In genomic region chr17:34591994-34592375, GRCm38 (mm10) we compare ENCODE assay signal across 8 mouse cellular contexts. TPM values are rescaled to one million over a fixed set of nuclear protein-coding genes. Genes with fewer than 3 reads are reported as not detected.
A peak's percentile ranks its signal among the peaks of the same experiment; 100 is the strongest.
DNase-seq lines count a peak whose midpoint lies in the region; ATAC-seq and TF ChIP-seq lines count a peak whose summit lies in the region.

No protein-coding gene starts in this region.

- ATAC-seq in forebrain, embryonic 11.5 days (replicated peaks; ENCODE audit: low FRiP score) = peak; percentile 63
- peak; percentile 25 for ATAC-seq in lung, embryonic 14.5 days (ENCODE audit: insufficient read depth)
- ATAC-seq in neural tube, embryonic 15.5 days (ENCODE audit: low FRiP score) = peak; percentile 56

- H3K4me2 ChIP-seq in forebrain, embryonic 11.5 days (ENCODE audit: low read depth, low read length, severe bottlenecking) = peak overlapping the region; percentile 95
- H3K4me2 ChIP-seq in lung, embryonic 14.5 days = peak overlapping the region; percentile 97
- peak overlapping the region; percentile 88 for H3K4me2 ChIP-seq in neural tube, embryonic 15.5 days

- H3K9ac ChIP-seq in forebrain, embryonic 11.5 days (ENCODE audit: low read length) = peak overlapping the region; percentile 99
- H3K9ac ChIP-seq in lung, embryonic 14.5 days = peak overlapping the region; percentile 95
- peak overlapping the region; percentile 97 for H3K9ac ChIP-seq in neural tube, embryonic 15.5 days (replicated peaks)

- no peak for TF ChIP-seq CTCF in lung, embryonic 14.5 days (IDR thresholded peaks at IDR 0.05; ENCODE audit: low read depth)

- DNase-seq in ES-CJ7 (ENCODE audit: low read depth, low spot score) = peak; percentile 78
- DNase-seq in c-Kit-positive CD71-positive TER-119-positive erythroid progenitor cells, embryonic 14.5 days (ENCODE audit: low spot score) = peak; percentile 79
- DNase-seq in forebrain, embryonic 11.5 days (ENCODE audit: low spot score) = peak; percentile 98
- peak; percentile 90 to 91 for DNase-seq in heart, postnatal 10 days
- peak; percentile 93 to 98 for DNase-seq in kidney, postnatal 36 days
- peak; percentile 88 for DNase-seq in lung, embryonic 14.5 days
- peak; percentile 79 to 80 for DNase-seq in thymus, adult 18-20 months

- peaks cover 4% of the 10 kb centered on the region for H3K36me3 ChIP-seq in forebrain, embryonic 11.5 days (ENCODE audit: control insufficient read depth, insufficient read depth, low read length)
- H3K36me3 ChIP-seq in lung, embryonic 14.5 days (ENCODE audit: insufficient read depth) = peaks cover 30% of the 10 kb centered on the region
- H3K36me3 ChIP-seq in neural tube, embryonic 15.5 days = peaks cover 21% of the 10 kb centered on the region

- intact Hi-C loops in heart, postnatal 10 days (cut with DNase I) = no loop called here

- H3K27me3 ChIP-seq in forebrain, embryonic 11.5 days (ENCODE audit: control insufficient read depth, insufficient read depth, low read length) = no peaks in the 10 kb centered on the region
- H3K27me3 ChIP-seq in lung, embryonic 14.5 days (ENCODE audit: insufficient read depth, low read length) = no peaks in the 10 kb centered on the region
- no peaks in the 10 kb centered on the region for H3K27me3 ChIP-seq in neural tube, embryonic 15.5 days (replicated peaks)

- H3K4me3 ChIP-seq in forebrain, embryonic 11.5 days (ENCODE audit: low read depth, low read length) = peak overlapping the region; percentile 85
- H3K4me3 ChIP-seq in lung, embryonic 14.5 days (ENCODE audit: low read depth, low read length) = peak overlapping the region; percentile 87
- H3K4me3 ChIP-seq in neural tube, embryonic 15.5 days (replicated peaks) = peak overlapping the region; percentile 78

- peak overlapping the region; percentile 100 for H3K27ac ChIP-seq in forebrain, embryonic 11.5 days (ENCODE audit: low read depth, low read length)
- peak overlapping the region; percentile 98 for H3K27ac ChIP-seq in lung, embryonic 14.5 days (ENCODE audit: low read depth)
- peak overlapping the region; percentile 98 for H3K27ac ChIP-seq in neural tube, embryonic 15.5 days (replicated peaks)

- under 1% methylated on average over 24 of the region's 35 CpGs for WGBS in forebrain, embryonic 11.5 days
- under 1% methylated on average over 29 of the region's 35 CpGs for WGBS in lung, embryonic 14.5 days
- WGBS in neural tube, embryonic 15.5 days = 1% methylated on average over 32 of the region's 35 CpGs

- H3K4me1 ChIP-seq in forebrain, embryonic 11.5 days (replicated peaks; ENCODE audit: control insufficient read depth, insufficient read depth, low read length) = peaks cover 32% of the 10 kb centered on the region
- peaks cover 45% of the 10 kb centered on the region for H3K4me1 ChIP-seq in lung, embryonic 14.5 days (ENCODE audit: insufficient read depth)
- H3K4me1 ChIP-seq in neural tube, embryonic 15.5 days = peaks cover 65% of the 10 kb centered on the region

- no peaks in the 10 kb centered on the region for H3K9me3 ChIP-seq in forebrain, embryonic 11.5 days (ENCODE audit: control insufficient read depth, low read length)
- no peaks in the 10 kb centered on the region for H3K9me3 ChIP-seq in lung, embryonic 14.5 days (ENCODE audit: low read depth, low read length)
- H3K9me3 ChIP-seq in neural tube, embryonic 15.5 days (replicated peaks) = no peaks in the 10 kb centered on the region

RNA-seq across cellular contexts. Expression of gene Pbx2, which starts 0.9 kb away (rescaled TPM):
- 17.8 and 17.9 TPM in 2 replicates for polyA plus RNA-seq in forebrain, embryonic 11.5 days (2014; fragmentation: Nextera tagmentation; extraction: Ambion mirVana)
- 10 to 100 TPM; 26.1 to 30.4 TPM for total RNA-seq in heart, postnatal 10 days (2021)
- polyA plus RNA-seq in lung, embryonic 14.5 days (2014; fragmentation: Nextera tagmentation; extraction: Ambion mirVana) = 10.1 and 10.4 TPM in 2 replicates
- polyA plus RNA-seq in neural tube, embryonic 15.5 days (2015; fragmentation: Nextera tagmentation; extraction: Ambion mirVana) = 8.2 and 10.3 TPM in 2 replicates

RNA-seq across cellular contexts. Expression of gene Gpsm3, which starts 2.4 kb away (rescaled TPM):
- polyA plus RNA-seq in forebrain, embryonic 11.5 days (2014; fragmentation: Nextera tagmentation; extraction: Ambion mirVana) = 2.6 and 4.3 TPM in 2 replicates
- total RNA-seq in heart, postnatal 10 days (2021) = 1 to 10 TPM; 5.1 to 5.6 TPM
- polyA plus RNA-seq in lung, embryonic 14.5 days (2014; fragmentation: Nextera tagmentation; extraction: Ambion mirVana) = 13.6 and 14.5 TPM in 2 replicates
- polyA plus RNA-seq in neural tube, embryonic 15.5 days (2015; fragmentation: Nextera tagmentation; extraction: Ambion mirVana) = 3.8 and 14.5 TPM in 2 replicates

RNA-seq across cellular contexts. Expression of gene Ager, which starts 5.7 kb away (rescaled TPM):
- polyA plus RNA-seq in forebrain, embryonic 11.5 days (2014; fragmentation: Nextera tagmentation; extraction: Ambion mirVana) = 2.4 and 4.0 TPM in 2 replicates
- 1 to 10 TPM; 1.1 to 1.6 TPM for total RNA-seq in heart, postnatal 10 days (2021)
- 64.7 and 74.6 TPM in 2 replicates for polyA plus RNA-seq in lung, embryonic 14.5 days (2014; fragmentation: Nextera tagmentation; extraction: Ambion mirVana)
- polyA plus RNA-seq in neural tube, embryonic 15.5 days (2015; fragmentation: Nextera tagmentation; extraction: Ambion mirVana) = 1.0 and 1.4 TPM in 2 replicates

RNA-seq across cellular contexts. Expression of gene Rnf5, which starts 11.5 kb away (rescaled TPM):
- 158 and 169 TPM in 2 replicates for polyA plus RNA-seq in forebrain, embryonic 11.5 days (2014; fragmentation: Nextera tagmentation; extraction: Ambion mirVana)
- total RNA-seq in heart, postnatal 10 days (2021) = 10 to 100 TPM; 37.0 to 39.2 TPM
- polyA plus RNA-seq in lung, embryonic 14.5 days (2014; fragmentation: Nextera tagmentation; extraction: Ambion mirVana) = 78.7 and 84.9 TPM in 2 replicates
- polyA plus RNA-seq in neural tube, embryonic 15.5 days (2015; fragmentation: Nextera tagmentation; extraction: Ambion mirVana) = 256 and 280 TPM in 2 replicates

RNA-seq across cellular contexts. Expression of gene Agpat1, which starts 12.1 kb away (rescaled TPM):
- polyA plus RNA-seq in forebrain, embryonic 11.5 days (2014; fragmentation: Nextera tagmentation; extraction: Ambion mirVana) = 93.4 and 101 TPM in 2 replicates
- 10 to 100 TPM; 54.4 to 56.5 TPM for total RNA-seq in heart, postnatal 10 days (2021)
- polyA plus RNA-seq in lung, embryonic 14.5 days (2014; fragmentation: Nextera tagmentation; extraction: Ambion mirVana) = 52.5 and 54.1 TPM in 2 replicates
- 109 and 133 TPM in 2 replicates for polyA plus RNA-seq in neural tube, embryonic 15.5 days (2015; fragmentation: Nextera tagmentation; extraction: Ambion mirVana)

Comparison
In these comparisons a context has a peak if more than half of its experiments do, and no peak if none do; other contexts are left out.
1. Peak in every context shown above with its lines: DNase-seq, ATAC-seq, H3K4me3 ChIP-seq and H3K27ac ChIP-seq.
2. RNA of gene Ager, which starts 5.7 kb away (polyA plus RNA-seq): 64.7 to 74.6 TPM in lung, embryonic 14.5 days; 2.4 to 4.0 TPM in forebrain, embryonic 11.5 days and 1.0 to 1.4 TPM in neural tube, embryonic 15.5 days; every median in the first group is over 10 times any median in the second.